Mouse (Mus musculus) lung, adult 2 months (tissue): ENCODE data around the gene Tec. TPM values are rescaled to one million over a fixed set of nuclear protein-coding genes. Genes with fewer than 3 reads are reported as not detected.

ENCODE experiments used
- DNase-seq: peaks from one replicate; pipeline ENCODE4 v3.0.0; 2022
- H3K4me1 ChIP-seq: fragments of 200-500 bp; 2 replicates; pipeline ENCODE4 v1.6.1; 2011; ENCODE audit warnings: low read length; ENCODE audit not compliant: control insufficient read depth, insufficient read depth
- H3K4me3 ChIP-seq: fragments of 200-500 bp; replicated peaks from 2 replicates; pipeline ENCODE3; 2011; ENCODE audit warnings: low read depth, mild to moderate bottlenecking, control low read depth, low read length; ENCODE audit errors: extremely low read depth
- CTCF ChIP-seq: fragments of 200-500 bp; IDR thresholded peaks from 2 replicates; pipeline ENCODE4 v1.5.1; 2011; ENCODE audit warnings: mild to moderate bottlenecking, low read length, control low read depth; ENCODE audit not compliant: insufficient read depth
- POLR2A ChIP-seq: fragments of 200-500 bp; IDR thresholded peaks from 2 replicates; pipeline ENCODE4 v1.6.1; 2011; ENCODE audit warnings: low read depth, mild to moderate bottlenecking, control low read depth, low read length, borderline replicate concordance; ENCODE audit errors: extremely low read depth
- WGBS: fragments of 180-500 bp; shearing (Covaris S2); methylation state at CpG from one replicate; pipeline ENCODE4 v1.1.7; 2018; 5-methylcytosine and 5-hydroxymethylcytosine counted together
- polyA plus RNA-seq: library from polyadenylated mRNA; depleted of rRNA; stranded (reverse); fragments of >200 nt; gene quantifications from 2 replicates; pipeline ENCODE4 v1.2.3, GENCODE M21; 2012

Gene Tec
- polyA plus RNA-seq, 1 experiment: 4.2 TPM

GRCm38 (mm10) chr5:72781776-72782175 is 86.5 kb downstream of the Tec start:
- no peak for DNase-seq
- TF ChIP-seq CTCF: no peak
- TF ChIP-seq POLR2A: no peak
- WGBS: 70% methylated on average over 11 of the region's 11 CpGs
- Histone ChIP-seq H3K4me3 (no peak overlapping the region), H3K4me1 (no peaks in the 10 kb centered on the region)

- TF ChIP-seq POLR2A: no peak
- TF ChIP-seq CTCF: no peak
- WGBS: 87% methylated on average over 2 of the region's 2 CpGs
- no peaks in the 10 kb centered on the region for H3K4me1 ChIP-seq
- no peak overlapping the region for H3K4me3 ChIP-seq
- no peak for DNase-seq
Measured at GRCm38 (mm10) chr5:72776595-72776994, 91.7 kb downstream of the Tec start.

- TF ChIP-seq CTCF (no peak), POLR2A (no peak)
- WGBS: 71% methylated on average over 2 of the region's 2 CpGs
- Histone ChIP-seq H3K4me1 (no peaks in the 10 kb centered on the region), H3K4me3 (no peak overlapping the region)
- no peak for DNase-seq
Measured at GRCm38 (mm10) chr5:72776127-72776526, 92.2 kb downstream of the Tec start.

GRCm38 (mm10) chr5:72769841-72770240 is 98.4 kb downstream of the Tec start:
- TF ChIP-seq CTCF: no peak
- no peak for TF ChIP-seq POLR2A
- 53% methylated on average over 6 of the region's 6 CpGs for WGBS
- no peak overlapping the region for H3K4me3 ChIP-seq
- no peaks in the 10 kb centered on the region for H3K4me1 ChIP-seq
- no peak for DNase-seq

- Histone ChIP-seq H3K4me3 (no peak overlapping the region), H3K4me1 (no peaks in the 10 kb centered on the region; the same call in 1 of the 2 replicates)
- no peak for TF ChIP-seq POLR2A
- TF ChIP-seq CTCF: no peak
- WGBS: 79% methylated on average over 5 of the region's 5 CpGs
- no peak for DNase-seq
Measured at GRCm38 (mm10) chr5:72763546-72763945, 104.7 kb downstream of the Tec start.

GRCm38 (mm10) chr5:72763025-72763424 is 105.3 kb downstream of the Tec start:
- DNase-seq: no peak
- H3K4me1 ChIP-seq: no peaks in the 10 kb centered on the region; the same call in 1 of the 2 replicates
- no peak for TF ChIP-seq POLR2A
- no peak for TF ChIP-seq CTCF
- 38% methylated on average over 3 of the region's 3 CpGs for WGBS
- H3K4me3 ChIP-seq: no peak overlapping the region

GRCm38 (mm10) chr5:72761758-72762157 is 106.5 kb downstream of the Tec start:
- Histone ChIP-seq H3K4me3 (no peak overlapping the region), H3K4me1 (no peaks in the 10 kb centered on the region; the same call in 1 of the 2 replicates)
- DNase-seq: no peak
- 89% methylated on average over 5 of the region's 5 CpGs for WGBS
- TF ChIP-seq CTCF (no peak), POLR2A (no peak)

- TF ChIP-seq CTCF: no peak
- no peak for TF ChIP-seq POLR2A
- no peak overlapping the region for H3K4me3 ChIP-seq
- 45% methylated on average over 5 of the region's 5 CpGs for WGBS
- no peak for DNase-seq
- H3K4me1 ChIP-seq: no peaks in the 10 kb centered on the region; the same call in 1 of the 2 replicates
Measured at GRCm38 (mm10) chr5:72761237-72761636, 107.0 kb downstream of the Tec start.

- 67% methylated on average over 13 of the region's 13 CpGs for WGBS
- no peaks in the 10 kb centered on the region; the same call in 1 of the 2 replicates for H3K4me1 ChIP-seq
- H3K4me3 ChIP-seq: no peak overlapping the region
- no peak for DNase-seq
- TF ChIP-seq POLR2A: no peak
- peak; percentile 16; the same call in 1 of the 2 replicates for TF ChIP-seq CTCF
Measured at GRCm38 (mm10) chr5:72758925-72759924, 109.1 kb downstream of the Tec start.

GRCm38 (mm10) chr5:72757155-72757773 is 111.0 kb downstream of the Tec start:
- TF ChIP-seq CTCF: no peak
- no peak for TF ChIP-seq POLR2A
- WGBS: 66% methylated on average over 18 of the region's 18 CpGs
- DNase-seq: no peak
- Histone ChIP-seq H3K4me1 (no peaks in the 10 kb centered on the region; the same call in 1 of the 2 replicates), H3K4me3 (no peak overlapping the region)
